Mouse (Mus musculus) cerebellum, adult 2 months (tissue): ENCODE results near the gene Dlg1.

Experiments used
- CTCF ChIP-seq: fragments of 200-500 bp; IDR thresholded peaks from 2 replicates; pipeline ENCODE4 v1.5.1; 2011; ENCODE audit warnings: low read depth, mild to moderate bottlenecking, control low read depth, low read length, moderate library complexity, borderline replicate concordance; ENCODE audit not compliant: insufficient read depth
- POLR2A ChIP-seq: fragments of 200-500 bp; IDR thresholded peaks from 2 replicates; pipeline ENCODE4 v1.6.1; 2011; ENCODE audit warnings: low read length, control low read depth, borderline replicate concordance; ENCODE audit not compliant: insufficient read depth

DNA sequence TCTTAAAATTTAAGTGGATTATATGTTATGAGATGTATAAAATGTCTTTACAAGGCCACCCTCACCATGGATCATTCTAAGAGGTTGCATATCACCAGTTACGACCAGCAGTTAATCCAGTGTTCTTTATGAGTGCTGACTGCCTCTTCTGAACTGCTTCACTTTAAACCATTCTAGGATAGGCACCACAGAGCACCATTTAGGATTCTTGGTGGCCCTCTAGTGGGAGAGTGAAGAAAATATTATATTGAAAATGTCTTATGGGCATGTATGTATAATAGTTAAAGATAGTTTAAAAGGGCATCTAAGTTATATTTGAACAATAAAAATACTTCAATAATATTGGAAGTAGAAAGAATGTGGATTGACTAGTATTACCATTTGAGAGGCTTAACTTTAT, 60.9 kb downstream of the Dlg1 start:
- TF ChIP-seq POLR2A (no peak), CTCF (no peak; the same call in 1 of the 2 replicates)
